Mouse (Mus musculus): ENCODE measurements around the gene Drap1. TPM values are rescaled to one million over a fixed set of nuclear protein-coding genes. Genes with fewer than 3 reads are reported as not detected.

Gene Drap1
- total and polyA plus RNA-seq, 3 experiments: 183 to 307 TPM; not detected in 1

GRCm38 (mm10) chr19:5424782-5425741 is at the start of gene Drap1, which contains the start of gene AI837181 (continued):
- peak; percentile 59 for TF ChIP-seq ELF1 (IDR thresholded peaks at IDR 0.05; ENCODE audit: low read depth, low read length)
- TF ChIP-seq EP300 (IDR thresholded peaks at IDR 0.05; ENCODE audit: low read depth in 1 of 2, low read length in 2 of 2): peak in 1 of 2 experiments; percentile 4; a peak in 1 of 4 replicates
- no peak for TF ChIP-seq E2F4 (IDR thresholded peaks at IDR 0.05; ENCODE audit: borderline replicate concordance, low read depth, low read length)
- peak; percentile 33; the same call in 1 of the 2 replicates for TF ChIP-seq MXI1 (IDR thresholded peaks at IDR 0.05; ENCODE audit: low read depth, low read length)
- TF ChIP-seq TBP (IDR thresholded peaks at IDR 0.05; ENCODE audit: low read depth, low read length): no peak

DNA sequence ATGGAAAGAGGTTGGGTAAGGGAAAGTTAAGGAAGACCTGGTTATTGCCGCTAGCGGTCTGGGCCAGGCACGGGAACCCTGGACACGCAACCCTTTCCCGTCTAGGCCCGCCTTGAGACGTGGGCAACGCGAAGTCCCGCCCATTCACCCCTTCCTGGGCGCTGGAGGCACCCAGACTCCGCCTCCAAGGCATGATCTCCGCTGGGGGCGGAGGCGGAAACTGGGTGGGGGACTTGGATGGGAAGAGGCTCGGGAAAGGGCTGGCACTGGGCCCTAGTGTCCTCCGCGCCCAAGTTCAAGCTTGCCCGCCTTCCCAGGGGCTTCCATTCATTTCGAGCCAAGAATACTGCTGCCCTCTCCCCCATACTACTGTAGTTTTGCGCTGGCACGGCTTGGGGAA is 48.9 kb upstream of the Drap1 start, which contains the start of gene Efemp2:
Gene Efemp2, plus strand, starts transcription at position 235 of the 400 bp plus-strand sequence.
- no peaks in the 10 kb centered on the region for H3K27me3 ChIP-seq (ENCODE audit: control insufficient read depth in 1 of 2, insufficient read depth in 2 of 2, low read length in 2 of 2)
- TF ChIP-seq MAZ (IDR thresholded peaks at IDR 0.05; ENCODE audit: low read depth, low read length): peak; percentile 90
- peak; percentile 76 for TF ChIP-seq SIN3A (IDR thresholded peaks at IDR 0.05; ENCODE audit: low read length)
- no peak for TF ChIP-seq SMC3 (IDR thresholded peaks at IDR 0.05; ENCODE audit: low read depth, low read length)
- TF ChIP-seq ZKSCAN1 (IDR thresholded peaks at IDR 0.05; ENCODE audit: low read depth, low read length): no peak
- peak; percentile 54; the same call in 1 of the 2 replicates for TF ChIP-seq TCF12 (IDR thresholded peaks at IDR 0.05; ENCODE audit: low read depth, low read length)
- TF ChIP-seq EP300 (IDR thresholded peaks at IDR 0.05; ENCODE audit: low read depth in 1 of 2, low read length in 2 of 2): 0 out of 4 replicates have a peak, but pooled peaks of 1 of the 2 experiments have one; percentile 20
- peak; percentile 62 for TF ChIP-seq NELFE (IDR thresholded peaks at IDR 0.05; ENCODE audit: low read depth, low read length)
- TF ChIP-seq MEF2A (IDR thresholded peaks at IDR 0.05; ENCODE audit: extremely low read depth, insufficient replicate concordance, low read depth, low read length, poor library complexity, severe bottlenecking): no peak
- TF ChIP-seq CHD1 (IDR thresholded peaks at IDR 0.05; ENCODE audit: low read depth, low read length): no peak
- TF ChIP-seq GABPA (IDR thresholded peaks at IDR 0.05; ENCODE audit: low read depth, low read length): no peak
- peak; percentile 19; the same call in 1 of the 2 replicates for TF ChIP-seq MXI1 (IDR thresholded peaks at IDR 0.05; ENCODE audit: low read depth, low read length)
- no peak; the same call in 1 of the 2 replicates for TF ChIP-seq TBP (IDR thresholded peaks at IDR 0.05; ENCODE audit: low read depth, low read length)
- no peak for TF ChIP-seq E2F4 (IDR thresholded peaks at IDR 0.05; ENCODE audit: borderline replicate concordance, low read depth, low read length)
- TF ChIP-seq ETS1 (IDR thresholded peaks at IDR 0.05; ENCODE audit: low read depth, low read length): peak; percentile 43; the same call in 1 of the 2 replicates
- TF ChIP-seq CHD2 (IDR thresholded peaks at IDR 0.05; ENCODE audit: low read length): no peak
- TF ChIP-seq MAX (IDR thresholded peaks at IDR 0.05; ENCODE audit: low read length): no peak
- TF ChIP-seq RCOR1 (IDR thresholded peaks at IDR 0.05; ENCODE audit: low read depth, low read length): 0 out of 2 replicates have a peak, but pooled peaks have one; percentile 7
- TF ChIP-seq RAD21 (IDR thresholded peaks at IDR 0.05; ENCODE audit: low read depth, low read length): no peak
- 0 out of 2 replicates have a peak, but pooled peaks have one; percentile 76 for TF ChIP-seq ZMIZ1 (IDR thresholded peaks at IDR 0.05; ENCODE audit: low read depth, low read length)
- TF ChIP-seq MYB (IDR thresholded peaks at IDR 0.05; ENCODE audit: low read depth, low read length): no peak
- no peak for TF ChIP-seq GATA1 (IDR thresholded peaks at IDR 0.05; ENCODE audit: low read depth, low read length)
- no peak for TF ChIP-seq MAFK (IDR thresholded peaks at IDR 0.05; ENCODE audit: borderline replicate concordance, low read depth, low read length)
- TF ChIP-seq BHLHE40 (IDR thresholded peaks at IDR 0.05; ENCODE audit: borderline replicate concordance, low read depth, low read length): 0 out of 2 replicates have a peak, but pooled peaks have one; percentile 4
- TF ChIP-seq POLR2AphosphoS5 (IDR thresholded peaks at IDR 0.05; ENCODE audit: borderline replicate concordance, low read depth, low read length): no peak
- no peak for TF ChIP-seq JUND (IDR thresholded peaks at IDR 0.05; ENCODE audit: low read depth, low read length)
- TF ChIP-seq TAL1 (IDR thresholded peaks at IDR 0.05; ENCODE audit: low read length): no peak
- no peak for TF ChIP-seq ZNF384 (IDR thresholded peaks at IDR 0.05; ENCODE audit: low read depth, low read length)
- peak; percentile 68 for TF ChIP-seq HCFC1 (IDR thresholded peaks at IDR 0.05; ENCODE audit: low read depth, low read length)
- no peak; a peak in 1 of 6 replicates for TF ChIP-seq CTCF (IDR thresholded peaks at IDR 0.05 in 2 of 3, conservative IDR thresholded peaks at IDR 0.05 in 1 of 3; ENCODE audit: control insufficient read depth in 1 of 3, insufficient read depth in 1 of 3, low read depth in 2 of 3, low read length in 3 of 3, poor library complexity in 1 of 3, severe bottlenecking in 1 of 3)
- no peak for TF ChIP-seq ZC3H11A (IDR thresholded peaks at IDR 0.05; ENCODE audit: low read depth, low read length)
- TF ChIP-seq POLR2AphosphoS2 (IDR thresholded peaks at IDR 0.05; ENCODE audit: low read length): peak; percentile 82

More for the DNA sequence above, 48.9 kb upstream of the Drap1 start, which contains the start of gene Efemp2:
- peak; percentile 95 for DNase-seq (ENCODE audit: low read depth, low spot score)
- Histone ChIP-seq H3K79me2 (ENCODE audit: control insufficient read depth, insufficient read depth, low read length, poor library complexity) (no peaks in the 10 kb centered on the region; the same call in 1 of the 2 replicates), H3K9me3 (replicated peaks; ENCODE audit: insufficient read depth, low read length) (no peaks in the 10 kb centered on the region), H3K9ac (ENCODE audit: control insufficient read depth, low read depth, low read length, poor library complexity, severe bottlenecking) (peak within 1 kb of the TSS; percentile 78), H3K27ac (ENCODE audit: control insufficient read depth, low read depth, low read length) (peak within 1 kb of the TSS; percentile 72), H3K36me3 (ENCODE audit: control insufficient read depth in 1 of 2, insufficient read depth in 2 of 2, low read length in 2 of 2) (peaks cover 0 to 4% of the 10 kb centered on the region in 2 experiments; a peak in 2 of 4 replicates), H3K4me3 (ENCODE audit: control insufficient read depth in 1 of 2, insufficient read depth in 1 of 2, low read depth in 2 of 2, low read length in 2 of 2) (peak within 1 kb of the TSS; percentile 67 to 92), H3K4me1 (ENCODE audit: control insufficient read depth in 1 of 2, insufficient read depth in 2 of 2, low read length in 2 of 2) (peaks cover 0 to 5% of the 10 kb centered on the region in 2 experiments; a peak in 1 of 4 replicates)
